ENCODE assay signal across 8 mouse cellular contexts in genomic region chr10:76033119-76033455, GRCm38 (mm10). TPM values are rescaled to one million over a fixed set of nuclear protein-coding genes. Genes with fewer than 3 reads are reported as not detected.
A peak's percentile ranks its signal among the peaks of the same experiment; 100 is the strongest.
DNase-seq lines count a peak whose midpoint lies in the region; ATAC-seq and TF ChIP-seq lines count a peak whose summit lies in the region.

No protein-coding gene starts in this region.

- peak overlapping the region; percentile 71 for H3K4me3 ChIP-seq in kidney, adult 2 months (ENCODE audit: insufficient read depth, low read depth, low read length)
- H3K4me3 ChIP-seq in hindbrain, embryonic 11.5 days (ENCODE audit: low read depth, low read length) = peak overlapping the region; percentile 91
- H3K4me3 ChIP-seq in midbrain, embryonic 10.5 days = peak overlapping the region; percentile 93

- no peaks in the 10 kb centered on the region for H3K36me3 ChIP-seq in kidney, adult 2 months (ENCODE audit: control insufficient read depth, insufficient read depth, low read length)
- peaks cover 2% of the 10 kb centered on the region; the same call in 1 of the 2 replicates for H3K36me3 ChIP-seq in hindbrain, embryonic 11.5 days (ENCODE audit: control insufficient read depth, insufficient read depth, low read length)
- H3K36me3 ChIP-seq in midbrain, embryonic 10.5 days = peaks cover 44% of the 10 kb centered on the region

- no peak for TF ChIP-seq CTCF in kidney, adult 2 months (conservative IDR thresholded peaks at IDR 0.05; ENCODE audit: insufficient read depth, insufficient read length, low read depth, low read length)

- peak overlapping the region; percentile 98 for H3K9ac ChIP-seq in hindbrain, embryonic 11.5 days (ENCODE audit: low read depth, low read length)

- no peak for TF ChIP-seq POLR2A in kidney, adult 2 months (IDR thresholded peaks at IDR 0.05; ENCODE audit: low read depth, low read length)

- H3K9me3 ChIP-seq in hindbrain, embryonic 11.5 days (ENCODE audit: control insufficient read depth, low read length) = no peaks in the 10 kb centered on the region
- no peaks in the 10 kb centered on the region; the same call in 1 of the 2 replicates for H3K9me3 ChIP-seq in midbrain, embryonic 10.5 days (replicated peaks)

- DNase-seq in kidney, adult 2 months = peak; percentile 5
- DNase-seq in kidney, postnatal 25 days = no peak
- peak; percentile 7 for DNase-seq in T-cell, adult 2 months (ENCODE audit: low spot score)
- no peak for DNase-seq in hindbrain, embryonic 11.5 days (ENCODE audit: low spot score)
- no peak for DNase-seq in midbrain, embryonic 10.5 days (ENCODE audit: low spot score)
- no peak for DNase-seq in testis, postnatal 10 days (ENCODE audit: low spot score)
- no peak for DNase-seq in thymus, postnatal 10 days (ENCODE audit: low spot score in 2 of 2)
- DNase-seq in kidney, adult 8-10 months = no peak

- H3K27ac ChIP-seq in kidney, adult 2 months (ENCODE audit: insufficient read depth, low read depth, low read length) = no peak overlapping the region
- no peak overlapping the region for H3K27ac ChIP-seq in hindbrain, embryonic 11.5 days (ENCODE audit: low read depth, low read length)
- H3K27ac ChIP-seq in midbrain, embryonic 10.5 days (replicated peaks) = peak overlapping the region; percentile 98

- peaks cover 4% of the 10 kb centered on the region; the same call in 1 of the 2 replicates for H3K4me1 ChIP-seq in kidney, adult 2 months (ENCODE audit: control insufficient read depth, insufficient read depth, low read length)
- no peaks in the 10 kb centered on the region for H3K4me1 ChIP-seq in hindbrain, embryonic 11.5 days (replicated peaks; ENCODE audit: control insufficient read depth, insufficient read depth, low read length)
- peaks cover 17% of the 10 kb centered on the region for H3K4me1 ChIP-seq in midbrain, embryonic 10.5 days

- peak overlapping the region; percentile 89 for H3K4me2 ChIP-seq in hindbrain, embryonic 11.5 days (replicated peaks; ENCODE audit: low read depth, low read length)

- H3K27me3 ChIP-seq in kidney, adult 2 months (replicated peaks; ENCODE audit: control insufficient read depth, insufficient read depth, low read length) = no peaks in the 10 kb centered on the region
- no peaks in the 10 kb centered on the region for H3K27me3 ChIP-seq in hindbrain, embryonic 11.5 days (ENCODE audit: control insufficient read depth, insufficient read depth, low read length)
- no peaks in the 10 kb centered on the region for H3K27me3 ChIP-seq in midbrain, embryonic 10.5 days (ENCODE audit: low read depth, poor library complexity, severe bottlenecking)

- no peak for ATAC-seq in hindbrain, embryonic 11.5 days (ENCODE audit: low FRiP score)

- 19% methylated on average over 7 of the region's 7 CpGs for WGBS in kidney, adult 2 months
- WGBS in hindbrain, embryonic 11.5 days = 19% methylated on average over 7 of the region's 7 CpGs
- WGBS in midbrain, embryonic 10.5 days = 25% methylated on average over 7 of the region's 7 CpGs

RNA-seq across cellular contexts. Expression of gene Zfp280b, which starts 0.6 kb away (rescaled TPM):
- polyA plus RNA-seq in kidney, adult 2 months (2012; rRNA removed) = 4.2 and 4.3 TPM in 2 replicates
- 27.0 and 28.3 TPM in 2 replicates for polyA plus RNA-seq in hindbrain, embryonic 11.5 days (2014; fragmentation: Nextera tagmentation; extraction: Ambion mirVana)
- polyA plus RNA-seq in midbrain, embryonic 10.5 days (2016; fragmentation: Nextera tagmentation; extraction: Ambion mirVana) = 36.8 and 39.0 TPM in 2 replicates

Comparison
In these comparisons a context has a peak if more than half of its experiments do, and no peak if none do; other contexts are left out.
1. DNase-seq: peak in kidney, adult 2 months (single experiment) and T-cell, adult 2 months (single experiment); none in kidney, postnatal 25 days (0 of 2), hindbrain, embryonic 11.5 days (single experiment), midbrain, embryonic 10.5 days (single experiment), testis, postnatal 10 days (single experiment), thymus, postnatal 10 days (0 of 2) and kidney, adult 8-10 months (0 of 2).
2. Peak in every context shown above with its lines, with median percentiles within 50 percentile points of each other: H3K4me3 ChIP-seq.